Mouse (Mus musculus): ENCODE data around the gene Ezr.
"Not testable (repeated sequence)": the region's sequence is repeated elsewhere in the genome, so short reads cannot be mapped to it uniquely, and the experiment has no call there.

GRCm38 (mm10) chr17:6706448-6706847 lies 76.1 kb downstream of the Ezr start:
- TF ChIP-seq CTCF (IDR thresholded peaks at IDR 0.05; ENCODE audit: extremely low read depth, insufficient read length, insufficient replicate concordance, low read depth, low read length); POLR2A (IDR thresholded peaks at IDR 0.05; ENCODE audit: low read depth, low read length): not testable (repeated sequence)
